Mouse (Mus musculus): ENCODE results near the gene Srgap1.

- no peak for TF ChIP-seq POLR2A (IDR thresholded peaks at IDR 0.05; ENCODE audit: low read depth, low read length)
- no peak for TF ChIP-seq CTCF (IDR thresholded peaks at IDR 0.05; ENCODE audit: borderline replicate concordance, insufficient read depth, low read length)
Measured at GRCm38 (mm10) chr10:121781159-121781558, 266.0 kb downstream of the Srgap1 start.
